Mouse (Mus musculus): ENCODE data around the gene Olfr97. TPM values are rescaled to one million over a fixed set of nuclear protein-coding genes. Genes with fewer than 3 reads are reported as not detected.

The Olfr97 gene
- polyA plus RNA-seq, 1 experiment from 2014 or later, result not detected

DNA sequence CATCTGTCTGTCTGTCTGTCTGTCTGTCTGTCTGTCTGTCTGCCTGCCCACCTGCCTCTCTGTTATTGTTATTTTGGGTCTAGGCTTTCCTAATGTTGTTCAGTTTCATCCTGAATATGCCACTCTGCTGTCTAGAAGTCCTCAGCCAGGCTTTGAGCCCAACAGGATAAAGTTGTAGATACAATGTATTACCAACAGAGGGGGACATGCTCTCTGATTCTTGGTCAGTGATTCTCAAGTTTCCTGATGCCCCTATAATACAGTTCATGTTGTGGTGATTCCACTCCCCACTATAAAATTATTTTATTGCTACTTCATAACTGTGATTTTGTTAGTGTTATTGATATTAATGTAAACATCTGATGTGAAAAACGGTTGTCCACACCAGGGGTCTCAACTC, 15.3 kb downstream of the Olfr97 start:
- H3K4me2 ChIP-seq (ENCODE audit: low read length), result no peak overlapping the region
- peak; percentile 31; the same call in 1 of the 2 replicates for TF ChIP-seq CTCF (IDR thresholded peaks at IDR 0.05; ENCODE audit: low read depth)
- H3K4me1 ChIP-seq (replicated peaks; ENCODE audit: insufficient read depth, low read length), result no peaks in the 10 kb centered on the region
- ATAC-seq (replicated peaks; ENCODE audit: low FRiP score, low read depth) (no peak), DNase-seq (ENCODE audit: low spot score) (peak; percentile 4)
- no peaks in the 10 kb centered on the region for H3K36me3 ChIP-seq (ENCODE audit: insufficient read depth, low read length)
- no peaks in the 10 kb centered on the region for H3K27me3 ChIP-seq (ENCODE audit: insufficient read depth, low read length)
- no peak overlapping the region for H3K27ac ChIP-seq
- H3K4me3 ChIP-seq (replicated peaks; ENCODE audit: low read depth, low read length), result no peak overlapping the region
- WGBS, result 32% methylated on average over 1 of the region's 1 CpGs
- no peak overlapping the region for H3K9ac ChIP-seq (ENCODE audit: low read depth, low read length)
- no peaks in the 10 kb centered on the region for H3K9me3 ChIP-seq (replicated peaks; ENCODE audit: low read length)

GRCm38 (mm10) chr17:37219846-37220245, 17.3 kb downstream of the Olfr97 start, which contains the start of gene Olfr96:
TSS of gene Olfr96 (plus strand) at chr17:37220146.
- DNase-seq (ENCODE audit: low spot score) (no peak), ATAC-seq (replicated peaks; ENCODE audit: low FRiP score, low read depth) (no peak)
- no peaks in the 10 kb centered on the region for H3K36me3 ChIP-seq (ENCODE audit: insufficient read depth, low read length)
- H3K27ac ChIP-seq, result no peak within 1 kb of the TSS
- no peak within 1 kb of the TSS for H3K4me3 ChIP-seq (replicated peaks; ENCODE audit: low read depth, low read length)
- no peak within 1 kb of the TSS for H3K4me2 ChIP-seq (ENCODE audit: low read length)
- no peak within 1 kb of the TSS for H3K9ac ChIP-seq (ENCODE audit: low read depth, low read length)
- no peaks in the 10 kb centered on the region for H3K4me1 ChIP-seq (replicated peaks; ENCODE audit: insufficient read depth, low read length)
- H3K27me3 ChIP-seq (ENCODE audit: insufficient read depth, low read length), result no peaks in the 10 kb centered on the region
- TF ChIP-seq CTCF (IDR thresholded peaks at IDR 0.05; ENCODE audit: low read depth), result no peak
- no peaks in the 10 kb centered on the region for H3K9me3 ChIP-seq (replicated peaks; ENCODE audit: low read length)
- WGBS, result 65% methylated on average over 4 of the region's 4 CpGs

GRCm38 (mm10) chr17:37218486-37218885, 18.6 kb downstream of the Olfr97 start:
- Histone ChIP-seq H3K27me3 (ENCODE audit: insufficient read depth, low read length) (no peaks in the 10 kb centered on the region), H3K4me3 (replicated peaks; ENCODE audit: low read depth, low read length) (no peak overlapping the region), H3K9ac (ENCODE audit: low read depth, low read length) (no peak overlapping the region), H3K27ac (no peak overlapping the region), H3K36me3 (ENCODE audit: insufficient read depth, low read length) (no peaks in the 10 kb centered on the region), H3K4me2 (ENCODE audit: low read length) (no peak overlapping the region), H3K4me1 (replicated peaks; ENCODE audit: insufficient read depth, low read length) (no peaks in the 10 kb centered on the region), H3K9me3 (replicated peaks; ENCODE audit: low read length) (no peaks in the 10 kb centered on the region)
- ATAC-seq (replicated peaks; ENCODE audit: low FRiP score, low read depth) (no peak), DNase-seq (ENCODE audit: low spot score) (no peak)
- 80% methylated on average over 3 of the region's 3 CpGs for WGBS
- no peak for TF ChIP-seq CTCF (IDR thresholded peaks at IDR 0.05; ENCODE audit: low read depth)

DNA sequence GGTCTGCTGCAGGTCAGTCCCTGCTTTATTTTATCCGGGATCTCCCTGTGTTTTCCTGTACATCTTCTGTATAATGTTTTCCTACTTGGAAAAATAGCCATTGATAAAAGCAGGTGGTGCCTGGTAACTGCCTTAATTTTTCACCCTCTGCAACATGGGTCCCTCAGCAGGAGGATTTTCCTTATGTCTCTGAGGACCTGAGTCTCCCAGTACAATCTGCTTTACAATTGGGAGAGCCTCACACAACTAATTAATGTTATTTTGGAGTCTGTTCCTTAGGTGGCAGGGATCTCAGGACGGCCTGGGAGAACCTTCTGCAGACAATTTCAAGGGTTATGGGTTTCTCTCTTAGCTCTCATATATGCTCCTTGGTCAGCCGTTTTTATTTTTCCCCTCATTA, 24.1 kb downstream of the Olfr97 start, which contains the start of gene Olfr95:
TSS of gene Olfr95 (minus strand) at position 101 of the 400 bp plus-strand sequence.
- WGBS, result 71% methylated on average over 3 of the region's 3 CpGs
- H3K9me3 ChIP-seq (replicated peaks; ENCODE audit: low read length), result no peaks in the 10 kb centered on the region
- no peak within 1 kb of the TSS for H3K4me2 ChIP-seq (ENCODE audit: low read length)
- H3K36me3 ChIP-seq (ENCODE audit: insufficient read depth, low read length), result no peaks in the 10 kb centered on the region
- DNase-seq (ENCODE audit: low spot score) (no peak), ATAC-seq (replicated peaks; ENCODE audit: low FRiP score, low read depth) (no peak)
- H3K9ac ChIP-seq (ENCODE audit: low read depth, low read length), result no peak within 1 kb of the TSS
- H3K4me3 ChIP-seq (replicated peaks; ENCODE audit: low read depth, low read length), result no peak within 1 kb of the TSS
- H3K27ac ChIP-seq, result no peak within 1 kb of the TSS
- no peak for TF ChIP-seq CTCF (IDR thresholded peaks at IDR 0.05; ENCODE audit: low read depth)
- no peaks in the 10 kb centered on the region for H3K4me1 ChIP-seq (replicated peaks; ENCODE audit: insufficient read depth, low read length)
- H3K27me3 ChIP-seq (ENCODE audit: insufficient read depth, low read length), result peaks cover 10% of the 10 kb centered on the region

DNA sequence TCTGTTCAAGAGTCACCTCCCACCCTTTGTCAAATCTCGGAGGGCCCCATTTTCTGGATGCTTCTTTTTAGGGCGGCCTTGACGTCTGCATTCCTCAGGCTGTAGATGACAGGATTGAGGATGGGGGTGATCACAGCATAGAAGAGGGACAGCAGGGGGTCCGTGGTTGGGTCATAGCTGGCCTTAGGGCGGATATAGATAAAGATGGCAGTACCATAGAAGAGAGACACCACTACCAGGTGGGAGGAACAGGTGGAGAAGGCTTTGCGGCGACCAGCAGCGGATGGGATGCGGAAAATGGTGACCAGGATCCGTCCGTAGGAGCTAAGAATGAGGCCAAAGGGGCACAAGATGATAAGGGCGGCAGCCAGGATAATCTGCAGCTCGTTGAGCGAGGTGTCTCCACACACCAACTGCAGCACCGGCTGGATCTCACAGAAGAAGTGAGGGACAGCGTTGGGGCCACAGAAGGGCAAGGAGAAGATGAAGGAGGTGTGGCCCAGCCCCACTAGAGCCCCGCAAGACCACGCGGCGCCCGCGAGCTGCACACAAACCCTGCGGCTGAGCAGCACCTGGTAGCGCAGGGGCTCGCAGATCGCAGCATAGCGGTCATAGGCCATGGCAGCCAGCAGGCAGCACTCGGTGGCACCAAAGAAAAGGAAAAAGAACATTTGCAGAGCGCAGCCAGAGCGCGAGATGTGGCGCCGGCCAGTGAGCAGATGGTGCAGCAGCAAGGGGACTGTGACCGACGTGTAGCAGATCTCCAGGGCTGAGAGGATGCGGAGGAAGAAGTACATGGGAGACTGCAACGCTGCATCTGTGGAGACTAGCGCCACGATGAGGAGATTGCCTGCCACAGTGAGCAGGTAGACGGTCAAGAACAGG, 26.0 kb downstream of the Olfr97 start:
- DNase-seq (ENCODE audit: low spot score) (no peak), ATAC-seq (replicated peaks; ENCODE audit: low FRiP score, low read depth) (no peak)
- no peak for TF ChIP-seq CTCF (IDR thresholded peaks at IDR 0.05; ENCODE audit: low read depth)
- Histone ChIP-seq H3K36me3 (ENCODE audit: insufficient read depth, low read length) (no peaks in the 10 kb centered on the region), H3K27ac (no peak overlapping the region), H3K9me3 (replicated peaks; ENCODE audit: low read length) (no peaks in the 10 kb centered on the region), H3K9ac (ENCODE audit: low read depth, low read length) (no peak overlapping the region), H3K4me1 (replicated peaks; ENCODE audit: insufficient read depth, low read length) (no peaks in the 10 kb centered on the region), H3K4me3 (replicated peaks; ENCODE audit: low read depth, low read length) (no peak overlapping the region), H3K4me2 (ENCODE audit: low read length) (no peak overlapping the region), H3K27me3 (ENCODE audit: insufficient read depth, low read length) (peaks cover 10% of the 10 kb centered on the region)
- WGBS, result 23% methylated on average over 40 of the region's 40 CpGs

- Histone ChIP-seq H3K4me1 (replicated peaks; ENCODE audit: insufficient read depth, low read length) (no peaks in the 10 kb centered on the region), H3K4me2 (ENCODE audit: low read length) (no peak overlapping the region), H3K4me3 (replicated peaks; ENCODE audit: low read depth, low read length) (no peak overlapping the region), H3K9ac (ENCODE audit: low read depth, low read length) (no peak overlapping the region), H3K36me3 (ENCODE audit: insufficient read depth, low read length) (no peaks in the 10 kb centered on the region), H3K27me3 (ENCODE audit: insufficient read depth, low read length) (0 out of 2 replicates have a peak, but pooled peaks cover 6% of the 10 kb centered on the region), H3K27ac (no peak overlapping the region), H3K9me3 (replicated peaks; ENCODE audit: low read length) (no peaks in the 10 kb centered on the region)
- ATAC-seq (replicated peaks; ENCODE audit: low FRiP score, low read depth) (no peak), DNase-seq (ENCODE audit: low spot score) (no peak)
- 25% methylated on average over 3 of the region's 3 CpGs for WGBS
- no peak for TF ChIP-seq CTCF (IDR thresholded peaks at IDR 0.05; ENCODE audit: low read depth)
These were observed 33.3 kb downstream of the Olfr97 start for GRCm38 (mm10) chr17:37203917-37204236.

Measured in kidney, postnatal 0 days (tissue).